Comparison of ENCODE assay signal across 11 mouse cellular contexts in the genomic region with DNA sequence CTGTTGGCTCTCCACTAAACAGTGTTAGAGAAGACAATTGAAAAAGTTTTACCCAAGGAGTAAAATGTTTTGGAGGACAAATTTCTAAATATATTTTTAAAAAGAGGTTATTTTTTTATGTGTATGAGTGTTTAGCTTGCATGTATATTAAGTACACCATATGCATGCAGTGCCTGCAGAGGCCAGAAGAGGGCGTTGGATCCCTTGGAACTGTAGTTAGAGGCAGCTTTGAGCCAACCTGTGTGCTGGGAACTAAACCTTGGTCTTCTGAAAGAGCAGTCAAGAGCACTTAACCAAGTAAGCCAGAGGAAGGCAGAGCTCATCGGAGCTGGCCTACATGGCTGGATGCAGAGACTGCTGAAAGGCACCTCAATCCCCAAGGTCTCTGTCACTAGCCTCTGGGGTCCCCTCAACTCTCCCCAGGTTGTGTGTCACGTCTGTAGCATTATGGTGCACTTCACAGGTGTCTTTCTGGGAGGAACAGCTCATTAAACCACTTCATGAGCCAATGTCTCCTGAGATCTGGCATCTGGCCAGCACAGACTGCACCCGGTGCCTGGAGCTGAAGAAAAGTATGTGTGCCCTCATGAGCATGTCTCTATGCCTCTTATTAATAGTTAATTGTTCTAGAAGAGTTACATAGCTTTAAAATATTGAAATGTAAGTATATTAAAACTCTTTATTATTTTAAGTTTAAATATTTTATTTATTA.
DNase-seq lines count a peak whose midpoint lies in the region; ATAC-seq and TF ChIP-seq lines count a peak whose summit lies in the region.
"Had no signal": no experiment of that assay in that cellular context is flagged by ENCODE, and none has a peak within 500 bp of the region (broad histone marks: within the 10 kb centered on the region; RNA-seq: fewer than 3 reads in every experiment).

No protein-coding gene starts in this region.

- no peak overlapping the region for H3K4me3 ChIP-seq in kidney, adult 2 months (ENCODE audit: insufficient read depth, low read depth, low read length)
- H3K4me3 ChIP-seq in midbrain, embryonic 11.5 days (ENCODE audit: low read depth, low read length), result no peak overlapping the region
- H3K4me3 ChIP-seq in midbrain, embryonic 10.5 days, result no peak overlapping the region
- H3K4me3 ChIP-seq: liver, embryonic 15.5 days had no signal

- H3K27ac ChIP-seq in kidney, adult 2 months (ENCODE audit: insufficient read depth, low read depth, low read length), result no peak overlapping the region
- H3K27ac ChIP-seq in midbrain, embryonic 11.5 days (ENCODE audit: low read depth, low read length), result no peak overlapping the region
- no peak overlapping the region for H3K27ac ChIP-seq in midbrain, embryonic 10.5 days (replicated peaks)
- H3K27ac ChIP-seq: liver, embryonic 15.5 days had no signal

- H3K9ac ChIP-seq in midbrain, embryonic 11.5 days (ENCODE audit: low read length), result no peak overlapping the region
- H3K9ac ChIP-seq: liver, embryonic 15.5 days had no signal

- no peaks in the 10 kb centered on the region for H3K36me3 ChIP-seq in kidney, adult 2 months (ENCODE audit: control insufficient read depth, insufficient read depth, low read length)
- H3K36me3 ChIP-seq in midbrain, embryonic 11.5 days (ENCODE audit: control insufficient read depth, insufficient read depth, low read length), result no peaks in the 10 kb centered on the region
- no peaks in the 10 kb centered on the region for H3K36me3 ChIP-seq in midbrain, embryonic 10.5 days
- H3K36me3 ChIP-seq: liver, embryonic 15.5 days had no signal

- no peak overlapping the region for H3K4me2 ChIP-seq in midbrain, embryonic 11.5 days
- H3K4me2 ChIP-seq: liver, embryonic 15.5 days had no signal

- no peaks in the 10 kb centered on the region for H3K4me1 ChIP-seq in kidney, adult 2 months (ENCODE audit: control insufficient read depth, insufficient read depth, low read length)
- H3K4me1 ChIP-seq in midbrain, embryonic 11.5 days (ENCODE audit: control insufficient read depth, insufficient read depth, low read length), result no peaks in the 10 kb centered on the region
- H3K4me1 ChIP-seq in midbrain, embryonic 10.5 days, result peaks cover 14% of the 10 kb centered on the region
- H3K4me1 ChIP-seq: liver, embryonic 15.5 days had no signal

- no peak for TF ChIP-seq POLR2A in kidney, adult 2 months (IDR thresholded peaks at IDR 0.05; ENCODE audit: low read depth, low read length)

- DNase-seq in adrenal gland, postnatal 14 days, result peak; percentile 40
- DNase-seq in adrenal gland, adult 8-10 months, result no peak
- DNase-seq in kidney, adult 2 months, result peak; percentile 55
- no peak for DNase-seq in kidney, adult 9 months
- DNase-seq in midbrain, embryonic 11.5 days (ENCODE audit: low spot score, missing footprints), result peak; percentile 77
- DNase-seq in midbrain, embryonic 10.5 days (ENCODE audit: low spot score), result no peak
- peak; percentile 36 to 58 for DNase-seq in kidney, postnatal 4 days
- no peak for DNase-seq in ovary, postnatal 14 days (ENCODE audit: low spot score)
- DNase-seq: heart, adult 11 months; layer of hippocampus, adult 9-11 months had no signal

- 0 out of 2 replicates have a peak, but pooled peaks have one; percentile 13 for TF ChIP-seq CTCF in kidney, adult 2 months (conservative IDR thresholded peaks at IDR 0.05; ENCODE audit: insufficient read depth, insufficient read length, low read depth, low read length)

- H3K27me3 ChIP-seq in kidney, adult 2 months (replicated peaks; ENCODE audit: control insufficient read depth, insufficient read depth, low read length), result no peaks in the 10 kb centered on the region
- no peaks in the 10 kb centered on the region for H3K27me3 ChIP-seq in midbrain, embryonic 11.5 days (ENCODE audit: control insufficient read depth, insufficient read depth, low read length)
- no peaks in the 10 kb centered on the region for H3K27me3 ChIP-seq in midbrain, embryonic 10.5 days (ENCODE audit: low read depth, poor library complexity, severe bottlenecking)
- H3K27me3 ChIP-seq: liver, embryonic 15.5 days had no signal

- no peak for ATAC-seq in midbrain, embryonic 11.5 days (ENCODE audit: low FRiP score)

- WGBS in kidney, adult 2 months, result 40% methylated on average over 4 of the region's 4 CpGs
- 69% methylated on average over 4 of the region's 4 CpGs for WGBS in midbrain, embryonic 11.5 days
- 69% methylated on average over 4 of the region's 4 CpGs for WGBS in midbrain, embryonic 10.5 days

- H3K9me3 ChIP-seq in midbrain, embryonic 11.5 days (ENCODE audit: control insufficient read depth, low read length), result no peaks in the 10 kb centered on the region
- H3K9me3 ChIP-seq in midbrain, embryonic 10.5 days (replicated peaks), result no peaks in the 10 kb centered on the region
- H3K9me3 ChIP-seq: liver, embryonic 15.5 days had no signal

Comparison
In these comparisons a context has a peak if more than half of its experiments do, and no peak if none do; other contexts are left out.
1. DNase-seq: peak in adrenal gland, postnatal 14 days (single experiment), kidney, adult 2 months (single experiment), midbrain, embryonic 11.5 days (single experiment) and kidney, postnatal 4 days (2 of 2); none in adrenal gland, adult 8-10 months (single experiment), kidney, adult 9 months (single experiment), midbrain, embryonic 10.5 days (single experiment) and ovary, postnatal 14 days (single experiment).